Mouse (Mus musculus) cortical plate, adult 2 months (tissue): Measurements from ENCODE around the gene Tex13a.

Experiments
- CTCF ChIP-seq: fragments of 200-500 bp; IDR thresholded peaks from 2 replicates; pipeline ENCODE4 v1.5.1; 2011; ENCODE audit warnings: mild to moderate bottlenecking, control low read depth, low read length; ENCODE audit not compliant: insufficient read depth; ENCODE audit errors: extremely low read depth
- POLR2A ChIP-seq: fragments of 200-500 bp; IDR thresholded peaks from 2 replicates; pipeline ENCODE4 v1.6.1; 2011; ENCODE audit warnings: mild to moderate bottlenecking, low read length, control low read depth; ENCODE audit not compliant: insufficient read depth; ENCODE audit errors: extremely low read depth

- TF ChIP-seq CTCF (no peak), POLR2A (no peak)
These were observed 25.2 kb upstream of the Tex13a start for GRCm38 (mm10) chrX:138234626-138235025.
